Mouse (Mus musculus): ENCODE results near the gene Rdh14.

GRCm38 (mm10) chr12:10357756-10358155, 32.8 kb upstream of the Rdh14 start:
- TF ChIP-seq CTCF (IDR thresholded peaks at IDR 0.05; ENCODE audit: low read depth) (no peak), EP300 (IDR thresholded peaks at IDR 0.05; ENCODE audit: low read depth) (no peak)
